Mouse (Mus musculus) thymus, postnatal 36 days (tissue): Measurements from ENCODE around the gene Armc7.
A peak's percentile ranks its signal among the peaks of the same experiment; 100 is the strongest.

Experiments
- DNase-seq, 2 experiments: peaks; one replicate each; pipeline ENCODE4 v3.0.0; 2022; ENCODE audit warnings: mixed read lengths in 2 of 2

The Armc7 gene

GRCm38 (mm10) chr11:115535401-115536037 lies 60.1 kb downstream of the Armc7 start:
- DNase-seq: peak; percentile 78 to 82

- peak; percentile 99 for DNase-seq
Observed at GRCm38 (mm10) chr11:115536038-115536681, 60.7 kb downstream of the Armc7 start, which contains the start of gene Sumo2. Gene Sumo2, minus strand, starts transcription at chr11:115536276.

- peak; percentile 28 to 48 for DNase-seq
Observed at GRCm38 (mm10) chr11:115536856-115537568, 61.5 kb downstream of the Armc7 start.

- DNase-seq: no peak
Observed at GRCm38 (mm10) chr11:115538045-115538444, 62.6 kb downstream of the Armc7 start.
